Mouse (Mus musculus): ENCODE measurements around the gene Olfr414.
A peak's percentile ranks its signal among the peaks of the same experiment; 100 is the strongest.

Gene Olfr414

DNA sequence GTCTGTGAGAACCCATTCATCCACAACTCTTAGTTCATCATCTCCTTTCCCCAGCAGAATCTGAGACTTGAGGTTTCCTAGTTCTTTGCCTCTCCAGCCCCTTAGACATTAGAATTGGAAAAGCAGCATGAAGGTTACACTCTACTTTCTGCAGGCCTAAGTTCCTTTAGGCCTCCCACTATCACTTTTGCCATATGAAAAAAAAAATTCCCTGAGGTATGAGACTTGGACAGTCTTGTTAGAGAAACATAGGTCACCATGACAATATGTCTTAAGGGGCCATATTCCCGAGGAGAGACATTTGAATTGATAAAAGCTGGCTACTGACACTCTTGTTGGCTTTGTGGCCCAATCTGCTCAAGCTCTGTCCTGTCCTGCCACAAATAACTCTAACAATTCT, at the start of gene Olfr414:
TSS of gene Olfr414 (plus strand) at position 301 of the 400 bp plus-strand sequence.
- DNase-seq = no peak

DNA sequence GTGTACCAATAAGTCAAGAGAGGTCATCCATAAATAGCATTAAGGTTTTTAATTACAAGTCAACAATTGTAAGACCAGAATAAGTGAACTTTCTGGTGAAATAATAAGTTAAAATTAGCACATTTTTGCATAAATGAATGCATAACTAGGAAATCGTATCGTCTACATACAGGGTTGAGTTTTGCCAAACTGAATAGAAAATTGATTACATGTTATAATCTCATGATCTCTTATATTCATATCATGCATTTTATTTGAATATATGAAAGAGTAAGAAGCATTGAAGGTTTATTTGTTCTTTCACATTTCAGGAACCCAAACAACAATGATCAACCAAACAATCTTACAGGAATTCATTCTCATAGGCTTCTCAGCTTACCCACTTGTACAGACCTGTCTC, 33.1 kb upstream of the Olfr414 start, which contains the start of gene Olfr248:
TSS of gene Olfr248 (plus strand) at position 301 of the 400 bp plus-strand sequence.
- DNase-seq = no peak

DNA sequence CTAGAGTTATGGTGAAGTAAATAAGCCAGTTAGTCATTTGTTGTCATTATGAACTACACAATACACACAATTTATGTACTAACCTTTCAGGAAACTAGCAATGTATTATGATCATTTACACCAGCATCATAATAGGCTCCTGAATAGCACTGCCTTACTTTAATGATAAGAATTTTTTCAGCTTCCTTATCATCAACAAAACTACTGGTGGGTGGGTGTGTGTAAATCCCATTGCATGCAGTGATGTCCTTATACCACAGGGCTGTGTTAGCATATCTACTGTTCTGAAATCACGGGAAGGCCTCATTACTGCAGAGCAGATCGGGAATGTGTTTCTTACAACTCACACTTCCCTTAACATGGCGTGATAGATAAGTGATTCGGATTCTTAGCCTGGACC, 905 bp upstream of the Olfr414 start:
- no peak for DNase-seq

DNA sequence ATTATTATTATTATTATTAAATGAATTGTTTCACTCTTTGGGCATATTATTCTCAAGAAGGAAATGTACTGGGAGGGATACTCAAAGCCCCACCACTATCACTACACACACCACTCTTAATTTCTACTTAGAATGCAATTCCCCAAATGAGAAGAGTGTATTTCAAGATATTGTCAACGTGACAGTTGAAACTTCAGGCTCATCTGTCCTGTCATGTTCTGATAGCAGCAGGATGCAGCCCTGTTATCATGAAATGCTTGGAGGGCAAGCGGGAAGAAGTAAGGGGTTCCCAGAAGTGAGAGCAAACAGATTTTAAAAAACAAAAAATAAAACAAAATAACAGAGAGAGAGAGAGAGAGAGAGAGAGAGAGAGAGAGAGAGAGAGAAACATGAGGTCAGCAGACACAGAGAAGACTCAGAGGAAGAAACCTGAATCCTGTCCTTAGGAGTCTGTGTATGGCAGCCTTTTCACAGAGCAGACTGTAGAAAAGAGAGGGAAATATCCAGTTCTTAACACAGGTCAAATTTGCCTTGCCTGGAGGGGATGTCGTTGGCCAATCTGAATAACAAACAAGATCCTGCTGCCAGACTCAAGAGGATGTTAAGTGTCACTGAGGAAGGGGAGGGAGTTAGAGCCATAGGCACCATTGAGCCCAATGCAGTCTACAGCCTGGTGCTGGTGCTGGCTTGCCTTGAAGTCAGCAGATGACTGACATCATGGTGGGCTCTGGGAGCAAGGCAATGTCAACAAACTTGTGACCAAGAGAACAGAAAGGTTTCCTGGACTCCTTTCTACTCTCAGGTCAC, 2.5 kb downstream of the Olfr414 start:
- DNase-seq = no peak

DNA sequence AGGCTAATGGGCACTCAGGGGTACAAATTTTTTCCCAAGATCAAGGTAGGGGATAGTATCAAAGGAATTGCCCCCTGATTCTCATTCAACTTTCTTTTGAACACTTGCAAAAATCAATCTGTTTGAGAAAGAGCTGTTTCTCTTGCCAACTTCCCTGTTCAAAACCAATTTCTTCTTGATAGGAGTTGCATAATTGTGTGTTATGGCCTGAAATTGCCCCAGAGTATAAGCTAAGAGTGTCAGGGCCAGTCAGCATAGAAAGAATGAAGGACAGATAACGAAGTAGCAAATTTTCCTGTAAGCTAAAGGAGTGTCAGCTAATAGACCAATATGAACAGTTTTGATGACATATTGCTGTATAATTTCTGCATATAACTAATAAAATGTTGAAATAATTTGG, 3.5 kb downstream of the Olfr414 start:
- no peak for DNase-seq

DNA sequence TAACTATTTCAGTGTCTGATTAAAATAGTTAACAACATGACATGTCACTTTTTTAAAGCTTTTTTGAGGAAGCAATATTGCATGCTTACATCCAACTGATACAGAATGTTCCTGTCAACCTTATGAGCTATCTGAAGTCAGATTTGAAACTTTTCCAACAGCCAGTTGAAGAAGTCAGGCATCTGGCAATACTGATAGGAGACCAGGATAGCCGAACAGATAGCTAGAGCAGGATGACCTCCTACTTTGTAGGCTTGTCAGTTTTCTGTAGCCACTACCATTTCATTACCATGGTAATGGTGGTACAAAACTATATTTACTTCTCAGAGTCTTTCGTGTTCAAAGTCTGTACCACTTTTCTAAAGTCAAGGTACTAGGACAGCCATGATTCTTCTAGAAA, 4.5 kb downstream of the Olfr414 start:
- no peak for DNase-seq

DNA sequence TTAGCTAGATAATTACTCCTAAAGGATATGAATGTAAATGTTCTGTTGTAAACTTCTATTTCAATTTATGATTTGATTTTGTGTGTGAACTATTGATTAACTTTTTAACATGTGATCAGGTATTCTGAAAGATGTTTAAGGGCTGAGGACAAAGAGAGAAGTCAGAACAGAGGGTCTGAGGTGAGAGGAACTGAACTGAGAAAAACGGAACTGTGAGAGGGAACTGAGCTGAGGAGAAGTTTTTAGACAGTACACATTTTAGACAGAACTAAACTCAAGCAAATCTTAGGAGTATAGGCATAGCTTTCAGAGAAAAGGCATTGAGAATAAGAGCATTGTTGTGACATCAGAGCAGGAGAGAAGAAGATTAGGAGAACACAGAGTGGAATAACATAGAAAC, 10.3 kb downstream of the Olfr414 start:
- DNase-seq = no peak

DNA sequence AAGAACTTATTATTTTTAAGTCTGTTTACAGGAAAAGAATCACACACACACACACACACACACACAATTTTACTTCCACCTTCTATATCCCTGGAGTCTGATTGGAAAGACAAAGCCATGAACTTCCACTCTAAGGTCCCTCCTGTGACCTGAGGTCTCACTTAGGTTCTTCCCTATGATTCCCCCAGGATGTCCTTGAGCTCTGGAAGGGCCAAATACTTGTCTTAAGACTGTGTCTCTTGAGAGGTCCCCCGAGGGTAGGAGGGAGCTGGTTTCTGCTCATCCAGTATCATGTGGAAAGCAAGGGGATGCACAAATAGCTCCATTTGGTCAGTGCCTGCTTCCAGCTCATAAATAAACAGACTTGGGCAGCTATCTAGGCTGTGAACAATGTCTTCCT, 17.9 kb downstream of the Olfr414 start, which contains the start of gene Olfr220:
TSS of gene Olfr220 (plus strand) at position 301 of the 400 bp plus-strand sequence.
- DNase-seq = no peak

DNA sequence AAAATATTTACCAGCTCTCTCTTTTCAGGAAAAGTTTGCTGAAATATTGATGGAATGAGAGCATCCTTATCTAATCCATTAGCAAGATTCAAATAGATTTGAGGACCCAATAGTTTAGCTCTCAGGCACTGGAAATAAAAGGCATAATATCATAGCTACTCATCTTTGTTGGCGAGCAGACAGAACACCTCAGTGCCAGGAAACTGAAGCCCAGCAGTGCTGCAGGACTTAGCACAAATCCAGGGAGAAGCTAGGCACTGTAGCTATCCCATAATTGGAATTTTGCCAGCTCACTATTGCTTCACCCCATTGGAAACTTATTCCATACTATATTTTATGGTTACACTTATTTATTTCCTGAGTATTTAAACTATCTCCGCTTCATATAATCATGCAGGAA, 31.2 kb downstream of the Olfr414 start:
- no peak for DNase-seq

DNA sequence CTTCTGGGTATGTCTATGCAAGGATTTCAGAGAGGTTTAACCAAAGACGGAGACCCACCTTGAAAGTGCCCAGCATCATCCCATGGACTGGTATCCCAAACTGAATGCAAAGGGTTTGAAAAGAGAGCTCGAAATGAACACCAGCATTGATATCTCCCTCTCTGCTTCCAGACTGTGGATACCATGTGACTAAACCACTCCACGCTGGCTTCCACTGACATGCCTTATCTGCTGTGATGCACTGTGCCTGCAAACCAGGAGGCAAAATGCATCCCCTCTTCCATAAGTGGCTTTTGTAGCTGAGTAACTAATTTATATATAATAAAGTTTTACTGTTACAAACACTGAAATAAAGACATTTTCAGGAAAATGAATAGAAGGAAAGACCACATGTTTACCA, 41.5 kb downstream of the Olfr414 start:
- DNase-seq = no peak

DNA sequence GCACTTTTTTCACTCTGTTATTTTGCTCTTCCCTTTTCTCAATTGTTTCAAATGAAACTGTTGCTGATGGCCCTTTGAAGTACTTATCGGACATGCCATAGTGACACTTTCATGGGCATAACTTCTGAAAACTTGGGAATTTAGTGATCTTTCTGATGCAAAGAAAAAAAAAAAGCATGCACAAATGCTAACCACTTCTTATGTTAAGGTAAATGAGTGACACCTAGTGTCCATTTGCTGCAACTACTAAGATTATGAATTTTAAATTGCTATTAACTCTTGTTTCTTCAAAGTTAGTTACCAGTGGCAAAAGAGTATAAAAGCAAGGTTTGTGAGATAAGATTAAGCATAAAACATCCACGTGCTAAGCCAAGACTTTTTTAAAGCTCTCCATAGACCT, 42.4 kb downstream of the Olfr414 start:
- DNase-seq = no peak

DNA sequence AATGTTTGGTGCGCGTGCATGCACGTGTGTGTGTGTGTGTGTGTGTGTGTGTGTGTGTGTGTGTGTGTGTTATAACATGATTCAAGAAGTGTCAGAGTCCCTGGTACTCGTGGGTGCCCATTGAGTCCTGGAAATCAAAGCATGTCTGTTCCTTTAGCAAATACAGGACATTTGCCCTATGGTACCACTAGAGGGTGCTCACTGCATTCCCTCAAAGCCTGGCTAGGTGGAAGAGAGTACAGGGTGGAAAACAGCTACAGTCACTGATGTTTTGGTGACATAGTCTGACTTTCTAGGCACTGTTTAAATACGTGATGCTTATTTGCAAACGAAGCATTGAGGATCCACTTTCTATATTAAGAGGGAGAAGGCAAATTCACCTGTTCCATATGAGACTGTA, 45.9 kb downstream of the Olfr414 start:
- peak; percentile 16 to 32 for DNase-seq

DNA sequence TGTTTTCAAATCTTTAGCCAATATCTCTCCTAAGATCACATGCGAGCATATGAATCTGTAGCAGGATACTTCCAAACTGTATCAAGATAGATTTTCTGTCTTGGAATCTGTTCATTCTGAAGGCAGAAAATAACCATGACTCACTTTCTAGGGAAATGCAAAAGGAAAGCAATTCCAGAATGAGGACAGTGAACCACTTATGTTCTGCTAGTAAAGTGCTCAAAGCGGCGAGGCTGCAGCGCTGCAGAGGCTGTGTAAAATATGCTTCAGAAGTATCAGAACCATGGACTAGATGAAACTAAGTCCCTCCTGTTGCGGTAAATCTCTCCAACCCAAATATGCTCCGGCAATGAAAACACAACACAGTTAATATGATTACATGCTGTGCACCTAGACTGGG, 58.7 kb downstream of the Olfr414 start:
- DNase-seq = no peak
